8 mouse cellular contexts compared by ENCODE assay signal in genomic region chr10:79865189-79865601, GRCm38 (mm10). TPM values are rescaled to one million over a fixed set of nuclear protein-coding genes. Genes with fewer than 3 reads are reported as not detected.
DNase-seq lines count a peak whose midpoint lies in the region; ATAC-seq lines count a peak whose summit lies in the region.

No protein-coding gene starts in this region.

- 0 out of 2 replicates have a peak, but pooled peaks cover 4% of the 10 kb centered on the region for H3K4me1 ChIP-seq in heart, embryonic 16.5 days (ENCODE audit: control insufficient read depth, insufficient read depth, low read length)
- H3K4me1 ChIP-seq in embryonic facial prominence, embryonic 13.5 days = peaks cover 19% of the 10 kb centered on the region
- peaks cover 34% of the 10 kb centered on the region for H3K4me1 ChIP-seq in hindbrain, embryonic 15.5 days (replicated peaks)
- H3K4me1 ChIP-seq in midbrain, embryonic 15.5 days = peaks cover 36% of the 10 kb centered on the region

- H3K27ac ChIP-seq in heart, embryonic 16.5 days (ENCODE audit: low read length) = no peak overlapping the region
- peak overlapping the region; percentile 69; the same call in 1 of the 2 replicates for H3K27ac ChIP-seq in embryonic facial prominence, embryonic 13.5 days
- peak overlapping the region; percentile 41 for H3K27ac ChIP-seq in hindbrain, embryonic 15.5 days (replicated peaks)
- peak overlapping the region; percentile 43; the same call in 1 of the 2 replicates for H3K27ac ChIP-seq in midbrain, embryonic 15.5 days

- DNase-seq in heart, adult 9 months (ENCODE audit: low spot score in 2 of 2) = no peak
- DNase-seq in left cerebral cortex, adult 9 months (ENCODE audit: low spot score in 2 of 2) = no peak
- DNase-seq in urinary bladder, postnatal 14 days (ENCODE audit: low spot score) = no peak
- DNase-seq in ovary, adult 18-20 months (ENCODE audit: low spot score) = no peak

- H3K4me2 ChIP-seq in heart, embryonic 16.5 days (ENCODE audit: low read depth, low read length) = no peak overlapping the region
- no peak overlapping the region for H3K4me2 ChIP-seq in embryonic facial prominence, embryonic 13.5 days
- H3K4me2 ChIP-seq in hindbrain, embryonic 15.5 days = no peak overlapping the region
- no peak overlapping the region for H3K4me2 ChIP-seq in midbrain, embryonic 15.5 days

- no peaks in the 10 kb centered on the region for H3K27me3 ChIP-seq in heart, embryonic 16.5 days (ENCODE audit: control insufficient read depth, insufficient read depth, low read length)
- no peaks in the 10 kb centered on the region for H3K27me3 ChIP-seq in embryonic facial prominence, embryonic 13.5 days
- H3K27me3 ChIP-seq in hindbrain, embryonic 15.5 days = no peaks in the 10 kb centered on the region
- H3K27me3 ChIP-seq in midbrain, embryonic 15.5 days (replicated peaks) = no peaks in the 10 kb centered on the region

- peak; percentile 19 for ATAC-seq in heart, embryonic 16.5 days (replicated peaks; ENCODE audit: extremely low read depth, insufficient read depth, low FRiP score)
- ATAC-seq in embryonic facial prominence, embryonic 13.5 days (ENCODE audit: insufficient number of reproducible peaks, insufficient read depth, low FRiP score, low TSS enrichment, low read depth) = 0 out of 2 replicates have a peak, but pooled peaks have one; percentile 11
- ATAC-seq in hindbrain, embryonic 15.5 days (ENCODE audit: low FRiP score, low read depth) = no peak
- ATAC-seq in midbrain, embryonic 15.5 days (replicated peaks) = 0 out of 2 replicates have a peak, but pooled peaks have one; percentile 11

- H3K9ac ChIP-seq in heart, embryonic 16.5 days (ENCODE audit: low read length) = no peak overlapping the region
- H3K9ac ChIP-seq in embryonic facial prominence, embryonic 13.5 days = no peak overlapping the region; the same call in 1 of the 2 replicates
- no peak overlapping the region for H3K9ac ChIP-seq in hindbrain, embryonic 15.5 days
- no peak overlapping the region for H3K9ac ChIP-seq in midbrain, embryonic 15.5 days

- H3K36me3 ChIP-seq in heart, embryonic 16.5 days (ENCODE audit: control insufficient read depth, insufficient read depth) = peaks cover 32% of the 10 kb centered on the region
- peaks cover 86% of the 10 kb centered on the region for H3K36me3 ChIP-seq in embryonic facial prominence, embryonic 13.5 days
- peaks cover 65% of the 10 kb centered on the region for H3K36me3 ChIP-seq in hindbrain, embryonic 15.5 days
- peaks cover 54% of the 10 kb centered on the region for H3K36me3 ChIP-seq in midbrain, embryonic 15.5 days (replicated peaks)

- no peak overlapping the region for H3K4me3 ChIP-seq in heart, embryonic 16.5 days (ENCODE audit: low read length)
- 0 out of 2 replicates have a peak overlapping the region, but pooled peaks have one; percentile 1 for H3K4me3 ChIP-seq in embryonic facial prominence, embryonic 13.5 days
- no peak overlapping the region for H3K4me3 ChIP-seq in hindbrain, embryonic 15.5 days
- no peak overlapping the region for H3K4me3 ChIP-seq in midbrain, embryonic 15.5 days

- H3K9me3 ChIP-seq in heart, embryonic 16.5 days (replicated peaks; ENCODE audit: control insufficient read depth, low read length) = no peaks in the 10 kb centered on the region
- no peaks in the 10 kb centered on the region for H3K9me3 ChIP-seq in embryonic facial prominence, embryonic 13.5 days
- no peaks in the 10 kb centered on the region for H3K9me3 ChIP-seq in hindbrain, embryonic 15.5 days
- no peaks in the 10 kb centered on the region for H3K9me3 ChIP-seq in midbrain, embryonic 15.5 days

- WGBS in heart, embryonic 16.5 days = 50% methylated on average over 12 of the region's 12 CpGs
- WGBS in embryonic facial prominence, embryonic 13.5 days = 68% methylated on average over 12 of the region's 12 CpGs
- 57% methylated on average over 12 of the region's 12 CpGs for WGBS in hindbrain, embryonic 15.5 days
- WGBS in midbrain, embryonic 15.5 days = 65% methylated on average over 12 of the region's 12 CpGs

RNA-seq across cellular contexts. Expression of gene Prtn3, which starts 9.1 kb away (rescaled TPM):
- polyA plus RNA-seq in heart, embryonic 16.5 days (2015; fragmentation: Nextera tagmentation; extraction: Ambion mirVana) = 1.2 and 1.9 TPM in 2 replicates
- polyA plus RNA-seq in embryonic facial prominence, embryonic 13.5 days (2015; fragmentation: Nextera tagmentation; extraction: Ambion mirVana) = 7.3 and 8.5 TPM in 2 replicates
- polyA plus RNA-seq in hindbrain, embryonic 15.5 days (2015; fragmentation: Nextera tagmentation; extraction: Ambion mirVana) = 11.0 and 11.3 TPM in 2 replicates
- polyA plus RNA-seq in midbrain, embryonic 15.5 days (2015; fragmentation: Nextera tagmentation; extraction: Ambion mirVana) = 12.2 and 13.3 TPM in 2 replicates

RNA-seq across cellular contexts. Expression of gene Plppr3, which starts 9.2 kb away (rescaled TPM):
- 9.1 and 9.8 TPM in 2 replicates for polyA plus RNA-seq in heart, embryonic 16.5 days (2015; fragmentation: Nextera tagmentation; extraction: Ambion mirVana)
- polyA plus RNA-seq in embryonic facial prominence, embryonic 13.5 days (2015; fragmentation: Nextera tagmentation; extraction: Ambion mirVana) = 126 and 138 TPM in 2 replicates
- 383 and 417 TPM in 2 replicates for polyA plus RNA-seq in hindbrain, embryonic 15.5 days (2015; fragmentation: Nextera tagmentation; extraction: Ambion mirVana)
- 496 and 503 TPM in 2 replicates for polyA plus RNA-seq in midbrain, embryonic 15.5 days (2015; fragmentation: Nextera tagmentation; extraction: Ambion mirVana)

RNA-seq across cellular contexts. Expression of gene Ptbp1, which starts 11.0 kb away (rescaled TPM):
- 125 and 146 TPM in 2 replicates for polyA plus RNA-seq in heart, embryonic 16.5 days (2015; fragmentation: Nextera tagmentation; extraction: Ambion mirVana)
- polyA plus RNA-seq in embryonic facial prominence, embryonic 13.5 days (2015; fragmentation: Nextera tagmentation; extraction: Ambion mirVana) = 386 and 390 TPM in 2 replicates
- polyA plus RNA-seq in hindbrain, embryonic 15.5 days (2015; fragmentation: Nextera tagmentation; extraction: Ambion mirVana) = 74.8 and 77.1 TPM in 2 replicates
- 72.7 and 79.4 TPM in 2 replicates for polyA plus RNA-seq in midbrain, embryonic 15.5 days (2015; fragmentation: Nextera tagmentation; extraction: Ambion mirVana)

RNA-seq across cellular contexts. Expression of gene Elane, which starts 20.9 kb away (rescaled TPM):
- polyA plus RNA-seq in heart, embryonic 16.5 days (2015; fragmentation: Nextera tagmentation; extraction: Ambion mirVana) = 0.20 and 1.1 TPM in 2 replicates
- polyA plus RNA-seq in embryonic facial prominence, embryonic 13.5 days (2015; fragmentation: Nextera tagmentation; extraction: Ambion mirVana) = 1.9 TPM in 1 of 2 replicates, not detected in the other
- polyA plus RNA-seq in hindbrain, embryonic 15.5 days (2015; fragmentation: Nextera tagmentation; extraction: Ambion mirVana) = 0.16 TPM in 1 of 2 replicates, not detected in the other
- polyA plus RNA-seq in midbrain, embryonic 15.5 days (2015; fragmentation: Nextera tagmentation; extraction: Ambion mirVana) = 1.2 TPM in 1 of 2 replicates, not detected in the other

RNA-seq across cellular contexts. Expression of gene Cfd, which starts 25.5 kb away (rescaled TPM):
- not detected in 2 replicates for polyA plus RNA-seq in heart, embryonic 16.5 days (2015; fragmentation: Nextera tagmentation; extraction: Ambion mirVana)
- not detected in 2 replicates for polyA plus RNA-seq in embryonic facial prominence, embryonic 13.5 days (2015; fragmentation: Nextera tagmentation; extraction: Ambion mirVana)
- polyA plus RNA-seq in hindbrain, embryonic 15.5 days (2015; fragmentation: Nextera tagmentation; extraction: Ambion mirVana) = not detected in 2 replicates
- polyA plus RNA-seq in midbrain, embryonic 15.5 days (2015; fragmentation: Nextera tagmentation; extraction: Ambion mirVana) = not detected in 2 replicates

Comparison
In these comparisons a context has a peak if more than half of its experiments do, and no peak if none do; other contexts are left out.
1. RNA of gene Plppr3, which starts 9.2 kb away (polyA plus RNA-seq): 496 to 503 TPM in midbrain, embryonic 15.5 days, 383 to 417 TPM in hindbrain, embryonic 15.5 days and 126 to 138 TPM in embryonic facial prominence, embryonic 13.5 days; 9.1 to 9.8 TPM in heart, embryonic 16.5 days; every median in the first group is over 10 times any median in the second.